Comparison of ENCODE assay signal across 9 mouse cellular contexts in genomic region chr6:144203970-144204369, GRCm38 (mm10).
DNase-seq lines count a peak whose midpoint lies in the region; ATAC-seq lines count a peak whose summit lies in the region.
"Had no signal": no experiment of that assay in that cellular context is flagged by ENCODE, and none has a peak within 500 bp of the region (broad histone marks: within the 10 kb centered on the region; RNA-seq: fewer than 3 reads in every experiment).

No protein-coding gene starts in this region.

- H3K9me3 ChIP-seq in forebrain, embryonic 12.5 days: no peaks in the 10 kb centered on the region
- H3K9me3 ChIP-seq in midbrain, embryonic 10.5 days (replicated peaks): no peaks in the 10 kb centered on the region

- peak; percentile 70 for ATAC-seq in frontal cortex, adult (ENCODE audit: low TSS enrichment)
- ATAC-seq in forebrain, embryonic 12.5 days (ENCODE audit: low FRiP score): peak; percentile 39
- ATAC-seq in CD4-positive, CD25-positive, alpha-beta regulatory T cell, adult 4 months: no peak

- H3K27me3 ChIP-seq in forebrain, embryonic 12.5 days: no peaks in the 10 kb centered on the region
- no peaks in the 10 kb centered on the region for H3K27me3 ChIP-seq in midbrain, embryonic 10.5 days (ENCODE audit: low read depth, poor library complexity, severe bottlenecking)

- H3K36me3 ChIP-seq in forebrain, embryonic 12.5 days (replicated peaks): no peaks in the 10 kb centered on the region
- H3K36me3 ChIP-seq in midbrain, embryonic 10.5 days: no peaks in the 10 kb centered on the region

- DNase-seq in frontal cortex, postnatal 25 days (ENCODE audit: low spot score in 2 of 2): no peak
- DNase-seq in brain, adult 2 months (ENCODE audit: low read depth, low spot score): peak; percentile 69
- peak; percentile 29 for DNase-seq in midbrain, embryonic 10.5 days (ENCODE audit: low spot score)
- DNase-seq in kidney, postnatal 14 days: no peak
- DNase-seq in natural killer cell, adult 2 months (ENCODE audit: low spot score in 2 of 2): no peak

- H3K4me3 ChIP-seq in forebrain, embryonic 12.5 days (replicated peaks): peak overlapping the region; percentile 25
- H3K4me3 ChIP-seq in midbrain, embryonic 10.5 days: no peak overlapping the region

- H3K27ac ChIP-seq in forebrain, embryonic 12.5 days: peak overlapping the region; percentile 59
- peak overlapping the region; percentile 67; the same call in 1 of the 2 replicates for H3K27ac ChIP-seq in midbrain, embryonic 10.5 days (replicated peaks)
- H3K27ac ChIP-seq: kidney, postnatal 0 days had no signal

- H3K4me1 ChIP-seq in forebrain, embryonic 12.5 days: peaks cover 55% of the 10 kb centered on the region
- H3K4me1 ChIP-seq in midbrain, embryonic 10.5 days: peaks cover 60% of the 10 kb centered on the region

- H3K9ac ChIP-seq in forebrain, embryonic 12.5 days: peak overlapping the region; percentile 50

- H3K4me2 ChIP-seq in forebrain, embryonic 12.5 days: peak overlapping the region; percentile 51

- 6% methylated on average over 8 of the region's 8 CpGs for WGBS in forebrain, embryonic 12.5 days
- 35% methylated on average over 8 of the region's 8 CpGs for WGBS in midbrain, embryonic 10.5 days

Comparison
In these comparisons a context has a peak if more than half of its experiments do, and no peak if none do; other contexts are left out.
1. DNase-seq: peak in brain, adult 2 months (single experiment) and midbrain, embryonic 10.5 days (single experiment); none in frontal cortex, postnatal 25 days (0 of 2), kidney, postnatal 14 days (single experiment) and natural killer cell, adult 2 months (0 of 2).